Mouse (Mus musculus): ENCODE measurements around the gene Hecw2.

- TF ChIP-seq CTCF (IDR thresholded peaks at IDR 0.05; ENCODE audit: low read depth) (no peak), EP300 (optimal IDR thresholded peaks at IDR 0.05) (no peak)
These were observed 349.9 kb downstream of the Hecw2 start for GRCm38 (mm10) chr1:53844914-53845612.
